Mouse (Mus musculus) heart, adult 2 months (tissue): ENCODE data around the gene Myd88.

Experiments
- CTCF ChIP-seq: fragments of 200-600 bp; IDR thresholded peaks from 2 replicates; pipeline ENCODE4 v1.8.1; 2022; ENCODE audit warnings: antibody characterized with exemption, mild to moderate bottlenecking, moderate library complexity
- POLR2A ChIP-seq: fragments of 200-500 bp; IDR thresholded peaks from 2 replicates; pipeline ENCODE4 v1.6.1; 2011; ENCODE audit warnings: mild to moderate bottlenecking, low read depth, low read length, control low read depth; ENCODE audit not compliant: insufficient read depth

DNA sequence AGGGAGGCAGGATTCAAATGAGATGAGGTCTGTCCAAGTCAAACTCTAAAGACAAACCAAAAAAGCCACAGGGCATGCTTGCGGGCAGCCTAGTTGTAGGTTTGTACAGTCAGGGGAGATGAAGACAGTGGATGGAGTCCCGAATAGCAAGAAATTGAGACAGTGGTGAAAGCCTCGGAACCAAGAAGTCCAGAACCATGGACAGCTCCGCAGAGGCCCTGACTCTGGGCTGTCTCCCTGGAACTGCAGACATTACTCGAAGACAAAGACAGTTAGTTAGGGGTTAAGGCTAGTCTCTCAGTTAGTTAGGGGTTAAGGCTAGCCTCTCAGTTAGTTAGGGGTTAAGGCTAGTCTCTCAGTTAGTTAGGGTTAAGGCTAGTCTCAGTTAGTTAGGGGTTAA is 47.7 kb upstream of the Myd88 start:
- TF ChIP-seq CTCF (no peak), POLR2A (no peak)
